Mouse (Mus musculus) liver, embryonic 14.5 days (tissue): ENCODE results near the gene Pkp1. TPM values are rescaled to one million over a fixed set of nuclear protein-coding genes. Genes with fewer than 3 reads are reported as not detected.

Experiments
- ATAC-seq: fragments of 200-750 bp; cut with Nextera tagmentation; 2 replicates; pipeline ENCODE4 v1.8.0; 2017; ENCODE audit warnings: moderate number of reproducible peaks, mild to moderate bottlenecking, moderate library complexity; ENCODE audit not compliant: insufficient read depth
- DNase-seq, 3 experiments: peaks; one replicate each; pipeline ENCODE4 v3.0.0-alpha.2; 2012 to 2013; ENCODE audit warnings: low read depth in 3 of 3, low spot score in 3 of 3
- H3K27ac ChIP-seq: fragments of 300-500 bp; sonication (generic); 2 replicates; pipeline ENCODE4 v1.5.1; 2014; ENCODE audit warnings: moderate library complexity, mild to moderate bottlenecking, control low read depth, inconsistent platforms
- H3K27me3 ChIP-seq: fragments of 300-500 bp; sonication (generic); 2 replicates; pipeline ENCODE4 v1.6.1; 2014; ENCODE audit warnings: mild to moderate bottlenecking, low read length, moderate library complexity; ENCODE audit not compliant: control insufficient read depth, insufficient read depth
- H3K36me3 ChIP-seq: fragments of 300-500 bp; sonication (generic); replicated peaks from 2 replicates; pipeline ENCODE4 v1.6.1; 2014; ENCODE audit warnings: low read depth; ENCODE audit not compliant: control insufficient read depth, insufficient read depth
- H3K4me1 ChIP-seq, 2 experiments: fragments of 200-500 bp in 1 of 2; fragments of 300-500 bp in 1 of 2; sonication (generic) in 1 of 2; replicated peaks; 2 replicates each; pipeline ENCODE4 v1.6.1; 2012 to 2014; ENCODE audit warnings: antibody characterized with exemption in 1 of 2, inconsistent platforms in 1 of 2, low read length in 1 of 2; ENCODE audit not compliant: control insufficient read depth in 2 of 2, insufficient read depth in 2 of 2
- H3K4me2 ChIP-seq: fragments of 300-500 bp; sonication (generic); 2 replicates; pipeline ENCODE4 v1.6.1; 2014; ENCODE audit warnings: low read depth, mild to moderate bottlenecking, control low read depth, moderate library complexity
- H3K4me3 ChIP-seq, 2 experiments: fragments of 200-500 bp in 1 of 2; fragments of 300-500 bp in 1 of 2; sonication (generic) in 1 of 2; 2 replicates each; pipeline ENCODE4 v1.5.1; 2012 to 2014; ENCODE audit warnings: low read depth in 2 of 2, low read length in 2 of 2, mild to moderate bottlenecking in 2 of 2, control low read depth in 1 of 2, inconsistent platforms in 1 of 2, moderate library complexity in 1 of 2; ENCODE audit not compliant: insufficient read depth in 1 of 2
- H3K9ac ChIP-seq: fragments of 300-500 bp; sonication (generic); replicated peaks from 2 replicates; pipeline ENCODE4 v1.6.1; 2014; ENCODE audit warnings: mild to moderate bottlenecking, control low read depth, moderate library complexity
- H3K9me3 ChIP-seq: fragments of 300-500 bp; sonication (generic); 2 replicates; pipeline ENCODE4 v1.6.1; 2016; ENCODE audit warnings: low read length, mixed read lengths; ENCODE audit not compliant: control insufficient read depth
- CTCF ChIP-seq: IDR thresholded peaks from 2 replicates; pipeline ENCODE4 v1.5.1; 2016; ENCODE audit warnings: antibody characterized with exemption, low read depth, control low read depth
- EP300 ChIP-seq: IDR thresholded peaks from 2 replicates; pipeline ENCODE4 v1.6.1; 2016; ENCODE audit warnings: antibody characterized with exemption, low read depth
- WGBS: fragments of 180-500 bp; shearing (Covaris S2); extraction: QIAGEN DNeasy Blood & Tissue Kit; methylation state at CpG from one replicate; pipeline ENCODE4 v1.1.7; 2014; ENCODE audit not compliant: insufficient replicate concordance; 5-methylcytosine and 5-hydroxymethylcytosine counted together
- polyA plus RNA-seq, 2 experiments: library from polyadenylated mRNA; depleted of rRNA in 1 of 2; stranded (reverse) in 1 of 2; unstranded in 1 of 2; fragments of >200 nt; fragmentation: Nextera tagmentation in 1 of 2; extraction: Ambion mirVana in 1 of 2; gene quantifications; 2 replicates each; pipeline versions ENCODE4 v1.2.1 to v1.2.3; 2012 to 2014

Gene Pkp1
- polyA plus RNA-seq, 2 experiments = 0.02 TPM; not detected in 1

DNA sequence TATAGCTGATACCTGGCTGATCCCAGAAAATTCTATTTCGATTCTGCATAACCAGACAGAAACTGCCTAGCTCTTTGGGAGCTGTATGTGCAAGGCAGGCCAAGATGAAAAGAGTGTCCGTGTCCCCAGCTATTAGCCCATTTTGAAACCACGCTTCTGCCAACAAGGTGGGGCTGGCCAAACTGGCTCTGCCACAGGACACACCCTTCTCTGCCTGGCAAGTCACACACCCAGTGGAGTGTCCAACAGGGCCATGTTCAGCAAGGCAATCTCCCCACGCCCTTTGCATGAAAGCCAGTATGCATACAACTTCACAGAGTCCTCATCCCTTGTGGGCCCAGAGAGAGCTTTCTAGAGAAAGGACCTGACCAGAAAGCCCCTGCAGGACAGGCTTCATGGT is 23.6 kb downstream of the Pkp1 start:
- Histone ChIP-seq H3K9me3 (no peaks in the 10 kb centered on the region), H3K4me2 (no peak overlapping the region), H3K36me3 (no peaks in the 10 kb centered on the region), H3K4me3 (no peak overlapping the region), H3K27ac (no peak overlapping the region), H3K9ac (no peak overlapping the region), H3K4me1 (0 out of 4 replicates have a peak, but pooled peaks cover 0 to 5% of the 10 kb centered on the region in 2 experiments), H3K27me3 (peaks cover 3% of the 10 kb centered on the region)
- 61% methylated on average over 4 of the region's 4 CpGs for WGBS
- no peak for TF ChIP-seq CTCF
- TF ChIP-seq EP300 = no peak
- DNase-seq = no peak
- ATAC-seq = no peak

DNA sequence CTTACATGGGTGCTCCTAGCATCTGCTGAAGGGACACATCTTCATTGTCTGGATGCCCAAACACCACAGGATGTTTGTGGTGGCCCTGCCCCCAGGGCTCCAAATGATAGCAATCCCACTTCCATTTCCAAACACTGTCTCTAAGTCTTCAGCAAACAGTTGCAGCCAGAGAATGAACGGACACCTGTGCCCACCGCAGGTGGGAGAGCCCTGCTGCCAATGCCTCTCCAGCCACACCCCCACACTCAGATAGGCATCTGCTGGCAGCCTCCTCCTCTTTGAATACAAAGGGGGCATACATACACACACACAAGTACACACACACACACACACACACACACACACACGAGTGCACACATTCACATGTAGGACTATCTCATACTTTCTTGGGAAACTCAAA is 25.6 kb downstream of the Pkp1 start:
- DNase-seq (no peak), ATAC-seq (no peak)
- no peak overlapping the region for H3K27ac ChIP-seq
- 52% methylated on average over 3 of the region's 3 CpGs for WGBS
- H3K4me1 ChIP-seq = 0 out of 4 replicates have a peak, but pooled peaks cover 0 to 5% of the 10 kb centered on the region in 2 experiments
- no peaks in the 10 kb centered on the region for H3K9me3 ChIP-seq
- H3K36me3 ChIP-seq = no peaks in the 10 kb centered on the region
- TF ChIP-seq CTCF (no peak), EP300 (no peak)
- H3K4me2 ChIP-seq = no peak overlapping the region
- no peak overlapping the region for H3K9ac ChIP-seq
- H3K4me3 ChIP-seq = no peak overlapping the region
- peaks cover 3% of the 10 kb centered on the region for H3K27me3 ChIP-seq

DNA sequence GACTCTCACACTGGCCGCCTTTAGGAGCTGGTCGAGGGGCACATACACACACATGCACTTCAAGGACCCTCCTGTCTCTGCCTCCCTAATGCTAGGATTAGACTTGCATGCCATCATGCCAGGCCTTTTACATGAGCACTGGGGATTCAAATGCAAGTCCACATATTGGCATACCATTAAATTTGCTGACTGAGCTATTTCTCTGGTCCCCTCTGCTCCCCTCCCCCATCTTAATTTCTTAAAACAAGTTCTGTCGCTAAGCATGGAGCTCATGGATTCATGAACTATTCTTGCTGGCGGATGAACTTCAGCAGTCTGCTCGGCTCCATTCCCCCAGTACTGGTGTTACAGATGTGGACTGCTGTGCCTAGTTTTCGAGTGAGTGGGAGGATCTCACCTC is 26.2 kb downstream of the Pkp1 start:
- Histone ChIP-seq H3K27ac (no peak overlapping the region), H3K27me3 (peaks cover 3% of the 10 kb centered on the region), H3K4me3 (no peak overlapping the region), H3K9me3 (no peaks in the 10 kb centered on the region), H3K36me3 (no peaks in the 10 kb centered on the region), H3K4me1 (0 out of 4 replicates have a peak, but pooled peaks cover 0 to 5% of the 10 kb centered on the region in 2 experiments), H3K9ac (no peak overlapping the region), H3K4me2 (no peak overlapping the region)
- 58% methylated on average over 6 of the region's 6 CpGs for WGBS
- no peak for TF ChIP-seq EP300
- TF ChIP-seq CTCF = no peak
- no peak for DNase-seq
- ATAC-seq = no peak

DNA sequence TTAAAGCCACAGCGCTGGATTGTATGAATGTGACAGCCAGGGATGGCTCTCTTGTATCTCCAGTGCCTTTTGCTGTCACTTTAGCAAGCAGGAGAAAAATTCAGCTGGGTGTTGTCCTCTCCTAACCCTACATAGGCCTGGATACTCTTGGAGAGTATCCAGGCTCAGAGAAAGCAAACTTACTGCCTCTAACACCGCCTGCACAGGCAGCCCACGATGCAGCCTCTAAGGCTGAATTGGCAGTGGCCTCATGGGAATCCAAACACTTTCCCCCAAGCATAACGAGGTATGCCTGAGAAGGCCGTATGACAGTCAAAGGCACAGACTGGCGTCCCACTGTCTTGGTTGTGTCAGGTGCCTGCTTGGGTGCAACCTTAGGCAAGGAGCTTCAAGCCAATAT is 26.8 kb downstream of the Pkp1 start:
- Histone ChIP-seq H3K4me3 (no peak overlapping the region), H3K27me3 (no peaks in the 10 kb centered on the region), H3K4me1 (0 out of 4 replicates have a peak, but pooled peaks cover 0 to 5% of the 10 kb centered on the region in 2 experiments), H3K4me2 (no peak overlapping the region), H3K36me3 (no peaks in the 10 kb centered on the region), H3K9ac (no peak overlapping the region), H3K27ac (no peak overlapping the region), H3K9me3 (no peaks in the 10 kb centered on the region)
- 66% methylated on average over 6 of the region's 6 CpGs for WGBS
- DNase-seq (no peak), ATAC-seq (no peak)
- TF ChIP-seq CTCF (no peak), EP300 (no peak)

DNA sequence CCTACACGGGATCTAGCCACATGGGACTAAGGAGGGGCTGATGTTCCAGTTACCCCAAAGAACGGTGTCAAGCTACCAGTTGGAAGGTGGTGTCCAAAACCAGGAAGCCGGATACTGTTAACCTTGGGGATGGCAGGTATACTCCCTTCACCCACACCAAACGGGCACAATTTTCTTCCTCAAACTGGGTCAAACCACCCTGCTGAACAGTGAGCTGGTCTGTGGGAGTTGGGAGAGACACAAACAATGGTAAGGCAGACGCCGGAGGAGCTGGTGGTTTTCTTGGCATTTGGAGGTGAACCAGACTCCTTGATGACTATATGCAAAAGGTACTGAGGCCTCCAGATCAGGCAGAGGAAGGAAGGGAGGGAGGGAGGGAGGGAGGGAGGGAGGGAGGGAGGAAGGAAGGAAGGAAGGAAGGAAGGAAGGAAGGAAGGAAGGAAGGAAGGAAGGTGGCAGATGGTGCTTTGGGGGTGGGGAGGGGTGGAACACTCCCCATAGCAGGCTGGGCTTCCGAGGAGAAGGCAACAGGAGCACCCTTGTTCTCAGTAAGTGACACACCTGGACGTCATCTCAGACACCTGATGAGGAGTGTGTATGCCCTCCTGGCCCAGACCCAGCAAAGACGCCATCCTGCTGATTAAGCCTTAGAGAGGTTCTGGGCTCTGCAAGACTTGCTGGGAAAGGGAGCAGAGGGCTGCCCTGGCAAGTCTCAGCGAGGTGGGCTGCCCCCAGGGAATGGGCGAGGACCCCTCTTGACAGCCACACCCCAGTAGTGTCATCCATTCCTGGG is 27.4 kb downstream of the Pkp1 start:
- Histone ChIP-seq H3K4me2 (no peak overlapping the region), H3K27me3 (no peaks in the 10 kb centered on the region), H3K9ac (no peak overlapping the region), H3K36me3 (no peaks in the 10 kb centered on the region), H3K4me1 (0 out of 4 replicates have a peak, but pooled peaks cover 0 to 5% of the 10 kb centered on the region in 2 experiments), H3K27ac (no peak overlapping the region), H3K9me3 (no peaks in the 10 kb centered on the region), H3K4me3 (no peak overlapping the region)
- DNase-seq = no peak
- ATAC-seq = no peak
- WGBS = 50% methylated on average over 11 of the region's 11 CpGs
- TF ChIP-seq CTCF = no peak
